Mouse (Mus musculus) heart, postnatal 0 days (tissue): ENCODE results near the gene Mas1.

Source experiments
- CTCF ChIP-seq: IDR thresholded peaks from 2 replicates; pipeline ENCODE4 v1.5.1; 2016; ENCODE audit warnings: antibody characterized with exemption, control low read depth, low read depth
- EP300 ChIP-seq: IDR thresholded peaks from 2 replicates; pipeline ENCODE4 v1.6.1; 2016; ENCODE audit warnings: antibody characterized with exemption, low read depth

DNA sequence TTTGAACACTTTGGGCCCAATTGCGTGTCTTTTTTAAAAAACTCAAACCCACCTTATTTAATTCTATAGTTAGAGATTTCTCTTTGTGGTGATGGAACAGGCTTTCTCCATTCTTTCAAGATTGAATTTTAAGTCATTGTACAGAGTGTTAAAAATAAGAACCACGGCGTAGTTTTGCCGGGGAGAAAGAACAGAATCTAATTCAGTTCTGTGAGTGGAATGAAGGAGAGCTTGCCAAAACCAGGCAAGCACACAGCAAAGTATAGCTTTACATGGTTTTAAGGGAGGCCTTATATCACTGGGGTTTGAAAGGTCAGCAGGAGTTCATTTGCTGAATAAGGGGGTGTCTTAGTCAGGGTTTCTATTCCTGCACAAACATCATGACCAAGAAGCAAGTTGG is 23.4 kb downstream of the Mas1 start:
- TF ChIP-seq EP300 (no peak), CTCF (no peak)
